Mouse (Mus musculus) thymus, postnatal 14 days (tissue): ENCODE measurements around the gene Slc35b4.

Experiments
- DNase-seq: peaks from one replicate; pipeline ENCODE4 v3.0.0; 2021

The Slc35b4 gene

DNA sequence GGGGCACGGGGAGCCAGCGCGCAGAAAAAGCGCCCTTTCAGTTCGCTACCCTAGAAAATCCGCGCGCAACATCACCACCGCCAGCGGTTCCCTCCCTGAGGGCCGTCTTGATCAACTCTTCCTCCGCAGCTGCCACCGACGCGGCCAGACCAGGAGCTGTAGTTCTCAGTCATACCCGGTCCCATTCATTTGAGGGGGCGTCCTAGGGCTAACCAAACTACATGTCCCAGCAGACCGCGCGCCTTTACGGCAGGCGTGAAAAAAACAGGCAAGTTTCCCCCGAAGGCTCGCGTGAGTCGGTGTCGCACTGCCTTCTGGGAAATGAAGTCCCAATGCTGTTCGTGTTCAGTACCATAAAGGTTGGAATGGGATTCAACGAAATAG, at the start of gene Slc35b4:
Gene Slc35b4 (minus strand): TSS at position 248 of the 384 bp plus-strand sequence.
- peak; percentile 95 for DNase-seq

DNA sequence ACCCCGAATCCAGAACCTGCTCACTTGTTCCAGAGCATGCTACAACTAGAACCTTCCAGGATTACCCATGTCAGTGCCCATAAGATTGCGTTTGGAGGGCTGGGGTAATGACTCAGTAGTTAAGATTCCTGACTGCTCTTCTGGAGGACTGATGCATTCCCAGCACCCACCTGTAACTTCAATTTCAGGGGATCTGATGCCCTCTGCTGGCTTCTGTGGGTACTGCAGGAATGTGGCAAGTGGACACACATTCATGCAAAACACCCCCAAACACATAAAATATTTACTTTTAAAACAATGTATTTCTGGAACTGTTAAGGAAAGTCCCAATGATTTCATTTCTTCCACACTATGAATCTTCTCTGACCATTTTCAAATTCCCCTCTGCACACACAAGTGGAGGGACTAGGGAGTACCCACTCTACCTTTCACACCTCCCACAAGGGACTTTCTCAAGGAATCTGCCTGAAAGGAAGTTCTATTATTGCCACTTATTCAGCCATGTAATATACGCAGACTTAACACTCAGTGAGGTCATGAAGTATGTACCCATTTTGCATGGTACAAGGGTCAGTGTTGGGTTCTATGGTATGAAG, 48.2 kb upstream of the Slc35b4 start:
- no peak for DNase-seq

DNA sequence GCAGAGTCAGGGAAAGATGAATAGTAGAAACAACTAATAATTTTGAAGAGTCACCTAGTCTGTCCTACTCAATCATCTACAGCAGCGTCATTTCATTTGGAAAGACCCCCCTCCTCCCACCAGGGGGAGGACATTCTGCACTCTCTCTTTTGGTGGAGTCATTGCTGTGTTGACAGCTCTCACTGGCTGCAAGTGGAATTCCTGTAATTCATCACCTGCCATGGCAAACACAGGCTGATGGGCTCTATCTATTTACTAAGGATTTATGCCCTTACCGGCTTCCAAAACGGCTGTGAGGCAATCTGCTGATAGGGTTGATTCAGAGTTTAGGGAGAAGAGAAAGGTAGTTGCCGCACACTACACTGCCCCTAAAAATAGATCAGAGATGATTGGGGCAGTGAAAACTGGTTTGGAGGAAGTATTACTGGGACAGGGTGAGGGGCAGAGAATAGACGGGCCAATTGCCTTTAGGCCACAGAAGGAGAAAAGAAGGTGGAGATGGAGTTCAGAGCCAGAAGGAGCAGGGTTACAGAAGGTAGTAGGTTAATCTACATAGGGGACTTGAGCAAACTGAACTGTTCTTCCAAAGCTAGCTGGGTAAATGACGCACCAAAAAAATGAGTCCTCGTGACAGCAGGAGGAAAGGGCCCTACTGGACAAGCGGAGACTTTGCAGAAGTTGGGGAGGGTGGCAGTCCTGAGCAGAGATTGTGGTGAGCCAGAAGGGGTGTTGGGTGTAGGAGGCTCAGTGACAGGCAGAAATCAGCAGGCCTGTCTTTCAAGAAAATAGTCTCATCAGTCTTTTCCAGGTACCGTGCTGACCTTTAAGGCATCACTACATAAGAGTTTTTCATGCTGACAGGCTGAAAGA, 39.8 kb upstream of the Slc35b4 start:
- no peak for DNase-seq

DNA sequence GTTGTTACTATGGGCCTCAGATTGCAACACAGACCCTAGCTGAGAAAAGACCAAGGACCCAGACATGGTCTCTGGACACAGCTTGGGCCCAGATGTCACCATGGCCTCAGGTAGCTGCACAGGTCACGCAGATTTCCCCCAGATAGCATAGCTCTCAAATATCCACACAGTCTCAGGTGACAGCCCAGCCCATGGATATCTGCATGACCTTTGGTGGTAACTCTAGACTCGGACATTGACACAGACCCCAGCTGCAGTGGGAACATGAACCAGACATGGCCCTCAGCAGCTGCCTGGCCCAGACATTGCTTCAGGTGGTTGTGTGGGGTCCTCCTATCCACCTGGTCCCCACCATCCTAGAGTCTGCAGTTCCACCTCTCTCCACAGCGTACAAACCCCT, 28.8 kb upstream of the Slc35b4 start:
- DNase-seq: no peak

DNA sequence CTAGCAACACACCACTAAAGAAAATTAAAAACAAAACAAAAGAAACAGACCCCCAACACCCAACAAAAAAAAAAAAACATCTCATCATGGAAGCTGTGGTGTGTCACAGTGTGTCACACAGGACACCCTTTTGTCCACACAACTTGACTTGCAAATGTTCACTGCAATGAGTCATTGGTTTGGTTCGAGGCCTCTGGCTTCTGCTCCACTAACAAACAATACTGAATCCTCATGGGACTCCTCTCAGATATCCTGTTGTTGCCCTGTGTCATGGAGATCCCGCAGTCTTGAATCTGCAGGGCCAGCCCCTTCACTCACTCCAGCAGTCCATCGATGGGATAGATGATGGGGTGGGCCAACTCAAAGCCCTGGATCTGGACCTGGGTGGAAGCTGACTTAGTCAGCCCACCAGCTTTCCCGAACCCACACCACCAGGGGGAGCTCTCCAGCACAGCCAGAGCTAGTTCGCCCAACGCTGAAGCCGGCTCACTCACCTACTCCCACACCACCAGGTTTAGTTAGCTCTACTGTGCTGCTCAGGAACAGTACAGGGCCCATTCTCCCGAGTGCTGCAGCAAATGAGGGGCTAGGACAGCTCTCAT, 28.2 kb upstream of the Slc35b4 start:
- DNase-seq: peak; percentile 64

DNA sequence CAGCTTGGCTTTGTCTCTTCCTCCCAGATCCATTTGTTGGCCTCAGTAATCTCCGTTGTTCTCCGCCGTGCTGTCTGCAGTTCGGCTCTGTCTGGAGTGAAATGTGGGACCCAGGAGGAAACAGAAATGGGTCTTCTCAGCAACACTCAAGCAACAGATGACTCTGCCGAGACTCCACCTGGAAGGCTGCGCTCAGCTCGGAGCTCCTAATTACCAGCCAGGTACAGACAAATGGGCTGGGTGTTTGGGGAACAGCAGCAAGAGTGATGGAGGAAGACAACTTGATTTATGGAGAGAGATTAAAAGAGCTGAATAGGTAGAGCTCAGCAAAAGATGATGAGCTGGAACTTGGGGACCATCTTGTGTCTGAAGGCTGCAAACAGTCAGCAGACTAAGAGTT, 26.6 kb upstream of the Slc35b4 start:
- DNase-seq: no peak

DNA sequence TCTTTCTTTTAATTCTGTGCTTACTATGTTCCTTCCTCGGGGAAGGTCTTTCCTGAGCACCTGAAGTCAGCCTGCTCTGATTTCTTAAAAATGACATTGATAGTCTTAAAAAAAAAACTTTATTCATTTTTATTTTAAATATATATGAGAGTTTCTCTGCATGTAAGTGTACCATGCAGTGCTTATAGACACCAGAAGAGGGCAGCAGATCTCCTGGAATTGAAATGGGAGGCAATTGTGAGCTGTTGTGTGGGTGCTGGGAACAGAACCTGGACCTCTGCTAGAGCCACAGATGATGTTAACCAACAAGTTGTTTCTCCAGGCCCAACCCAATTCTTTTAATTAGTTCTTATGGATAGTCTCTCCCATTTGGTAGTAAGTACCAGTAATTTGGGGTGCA, 18.1 kb upstream of the Slc35b4 start:
- no peak for DNase-seq

DNA sequence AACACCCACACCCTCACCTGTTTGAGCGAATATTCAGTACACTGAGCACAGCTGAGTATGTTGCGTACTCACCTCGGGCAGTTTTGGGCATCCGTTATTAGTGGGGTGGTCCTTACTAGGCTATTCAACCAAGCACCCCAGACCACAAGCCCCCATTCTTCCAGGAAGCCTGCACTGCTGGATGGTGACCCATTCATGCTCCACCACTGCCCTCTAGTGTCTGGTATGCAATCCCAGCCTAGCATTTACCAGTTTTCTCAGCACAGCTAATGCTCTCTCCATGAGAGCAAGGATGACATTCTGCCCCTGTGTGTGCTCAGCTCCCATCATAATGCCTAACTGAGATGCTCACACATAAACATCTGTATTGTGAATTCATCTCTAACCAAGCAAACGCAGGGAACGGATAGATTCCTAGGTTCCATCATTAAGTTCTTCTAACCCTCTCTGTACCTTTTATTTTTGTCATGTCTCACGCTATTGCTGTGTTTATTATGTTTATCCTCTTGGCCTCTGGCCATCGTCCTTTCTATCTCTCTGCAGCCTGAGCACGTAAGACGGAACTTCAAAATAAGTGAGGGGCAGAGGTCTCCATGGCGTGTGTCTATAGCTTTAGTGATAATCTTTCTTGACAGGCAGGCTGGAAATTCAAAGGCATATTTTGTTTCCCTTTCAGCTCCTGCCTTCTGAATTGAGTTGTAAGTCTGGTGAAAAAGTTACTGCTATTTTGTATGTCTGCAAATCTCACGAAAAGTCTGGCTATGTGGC, 17.0 kb upstream of the Slc35b4 start:
- peak; percentile 84 for DNase-seq

DNA sequence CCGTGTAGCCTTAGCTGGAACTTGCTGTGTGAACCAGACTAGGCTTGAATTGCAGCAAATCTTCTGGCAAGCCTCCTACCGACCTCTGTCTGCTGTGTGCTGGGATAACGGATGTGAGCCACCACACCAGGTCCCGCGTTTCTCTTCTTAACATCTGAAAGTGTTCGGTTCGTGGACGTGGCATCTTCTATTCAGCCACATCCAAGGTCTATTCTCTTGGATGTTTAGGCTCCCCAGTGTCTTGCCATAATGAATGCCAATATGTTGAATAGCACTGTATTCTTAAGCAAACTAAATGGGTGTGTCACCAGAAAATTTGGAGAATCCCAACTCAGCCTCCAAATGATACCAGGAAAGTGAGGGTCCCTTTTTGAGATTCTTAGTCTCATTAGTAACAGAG, 14.5 kb upstream of the Slc35b4 start:
- DNase-seq: no peak

DNA sequence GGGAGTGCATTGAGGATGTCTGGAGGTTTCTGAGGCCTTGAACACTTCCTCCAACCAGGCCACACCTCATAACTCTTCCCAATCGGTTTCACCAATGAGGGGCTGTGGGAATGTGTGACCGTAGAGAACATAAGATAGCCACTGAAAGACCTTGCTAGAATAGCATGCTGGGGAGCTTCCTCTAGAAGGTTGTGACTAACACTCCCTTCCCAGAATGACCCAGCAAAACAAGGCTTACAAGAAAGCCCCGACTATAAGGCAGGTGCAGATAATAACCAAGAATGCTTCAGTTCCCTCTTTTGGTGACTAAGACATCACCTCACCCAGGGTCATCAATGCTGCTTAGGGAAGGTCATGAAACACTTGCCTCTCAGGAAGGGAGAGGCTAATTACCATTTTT, 12.6 kb upstream of the Slc35b4 start:
- no peak for DNase-seq

DNA sequence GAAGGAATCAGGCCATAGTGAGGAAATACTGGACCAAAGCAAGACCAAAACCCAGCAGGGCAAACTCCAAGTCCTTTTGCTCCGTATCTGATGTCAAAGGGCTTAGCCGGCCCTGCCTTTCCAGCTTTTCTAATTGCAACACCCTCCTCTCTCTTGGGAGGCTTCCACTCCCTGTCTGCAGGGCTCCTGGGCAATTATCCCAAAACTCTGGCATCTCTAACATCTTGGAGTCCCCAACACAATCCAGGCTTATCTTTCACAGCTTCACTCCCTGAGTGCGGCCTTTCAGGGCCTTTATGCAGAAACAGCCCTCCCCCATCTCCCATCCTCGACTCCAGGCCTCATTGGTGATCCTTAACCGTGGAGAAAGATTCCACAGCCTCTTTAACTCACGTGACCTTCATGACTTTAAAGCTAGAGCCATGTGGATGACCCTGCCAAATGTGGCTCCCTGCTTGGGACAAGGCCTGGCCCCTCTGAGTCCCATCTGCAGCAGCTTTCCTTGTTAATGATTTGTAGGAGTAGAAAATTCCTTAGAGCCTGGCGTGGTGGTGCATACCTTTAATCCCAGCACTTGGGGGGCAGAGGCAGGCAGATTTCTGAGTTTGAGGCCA, 11.2 kb upstream of the Slc35b4 start:
- DNase-seq: no peak

DNA sequence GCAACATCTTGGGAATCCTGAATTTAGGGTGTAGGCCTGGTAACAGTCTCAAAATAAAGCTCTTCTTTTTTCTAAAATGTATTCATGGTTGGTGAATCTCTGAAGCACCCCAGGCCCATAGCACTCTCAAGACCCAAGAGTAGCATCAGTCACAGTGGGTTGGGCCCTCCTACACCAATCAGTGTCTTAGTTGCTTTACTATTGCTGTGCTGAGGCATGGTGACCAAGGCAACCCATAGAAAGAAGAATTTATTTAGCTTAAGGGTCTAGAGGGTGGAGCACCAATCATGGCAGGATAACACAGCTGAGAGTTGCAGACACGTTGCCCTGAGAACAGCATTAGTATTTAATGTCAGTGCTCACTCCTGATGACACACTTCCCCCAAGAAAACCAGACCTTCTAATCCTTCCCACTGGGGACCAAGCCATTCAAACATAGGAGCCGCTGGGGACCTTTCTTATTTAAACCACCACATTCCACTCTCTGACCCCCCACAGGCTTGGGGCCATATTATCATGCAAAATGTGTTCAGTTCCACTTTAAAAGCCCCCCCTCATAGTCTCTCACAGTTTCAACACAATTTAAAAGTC, 10.5 kb upstream of the Slc35b4 start:
- no peak for DNase-seq

DNA sequence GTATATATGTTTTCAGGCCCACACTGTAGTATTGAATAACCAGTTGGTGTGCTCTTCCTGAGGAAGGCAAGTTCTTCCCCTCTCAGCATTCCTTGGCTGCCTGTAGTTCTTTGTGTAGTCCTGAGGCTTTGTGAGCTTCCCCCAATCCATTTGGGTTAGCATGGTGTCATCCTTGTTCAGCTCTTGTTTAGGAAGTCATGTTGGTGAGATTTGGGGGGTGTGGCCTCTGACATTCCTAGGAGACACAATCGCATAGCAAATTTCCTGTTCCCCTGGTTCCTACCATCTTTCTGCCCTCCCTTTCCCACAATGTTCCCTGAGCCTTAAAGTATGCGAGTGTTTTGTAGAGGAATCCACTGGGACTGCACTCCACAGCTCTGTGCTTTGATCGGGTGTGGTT, 6.4 kb upstream of the Slc35b4 start:
- DNase-seq: no peak

DNA sequence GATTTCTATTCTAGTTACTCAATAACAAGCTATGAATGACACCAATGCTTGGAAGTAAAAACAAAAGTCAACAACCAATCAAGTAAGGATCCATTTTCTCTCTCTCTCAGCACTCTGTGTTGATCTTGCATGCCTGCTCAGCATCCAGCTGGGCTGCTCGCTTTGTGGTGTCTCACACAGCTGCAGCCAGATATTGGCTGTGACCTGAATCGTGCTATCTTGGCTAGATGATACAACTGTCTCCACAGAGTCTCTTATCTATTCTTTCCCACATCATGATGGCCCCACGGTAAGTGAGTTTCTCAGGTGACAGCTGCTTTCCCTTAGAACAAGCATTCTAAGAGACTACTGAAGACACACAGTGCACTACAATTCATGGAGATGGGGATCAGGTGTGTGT, 5.0 kb upstream of the Slc35b4 start:
- DNase-seq: peak; percentile 70

DNA sequence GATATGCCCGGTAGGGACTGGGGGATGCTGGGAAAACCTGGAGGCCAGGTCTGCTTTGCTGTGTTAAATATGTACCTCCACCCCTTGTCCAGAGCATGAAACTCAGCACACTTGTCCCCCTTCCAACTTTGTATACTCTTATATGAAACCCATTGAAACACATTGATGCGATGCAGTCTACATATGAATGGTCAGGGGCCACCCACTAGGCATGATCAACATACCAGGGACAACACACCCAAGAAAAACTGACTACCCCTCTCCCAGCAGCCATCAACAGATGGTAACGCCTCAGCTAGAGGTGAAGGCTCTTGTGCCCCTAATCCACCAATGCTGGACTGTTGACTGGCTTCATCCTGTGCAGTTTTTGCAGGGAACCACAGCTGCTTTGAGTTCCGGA, 3.0 kb upstream of the Slc35b4 start:
- DNase-seq: no peak

DNA sequence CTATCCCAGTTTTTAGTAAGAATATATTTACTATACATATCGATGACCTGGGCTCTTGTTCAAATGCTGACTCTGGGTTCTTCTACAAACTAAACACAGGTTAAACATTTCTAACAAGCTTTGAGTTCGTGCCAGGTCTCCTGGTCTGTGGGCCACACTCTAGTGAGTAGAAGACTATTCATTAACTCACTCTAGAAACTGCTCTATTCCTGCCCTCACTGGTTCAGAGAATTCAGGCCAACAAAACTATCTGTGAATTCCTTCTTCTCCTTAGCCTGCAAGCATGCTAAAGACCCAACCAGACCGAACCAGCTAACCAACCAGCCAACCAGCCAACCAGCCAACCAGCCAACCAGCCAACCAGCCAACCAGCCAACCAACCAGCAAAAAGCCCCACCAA, 2.1 kb upstream of the Slc35b4 start:
- DNase-seq: no peak

DNA sequence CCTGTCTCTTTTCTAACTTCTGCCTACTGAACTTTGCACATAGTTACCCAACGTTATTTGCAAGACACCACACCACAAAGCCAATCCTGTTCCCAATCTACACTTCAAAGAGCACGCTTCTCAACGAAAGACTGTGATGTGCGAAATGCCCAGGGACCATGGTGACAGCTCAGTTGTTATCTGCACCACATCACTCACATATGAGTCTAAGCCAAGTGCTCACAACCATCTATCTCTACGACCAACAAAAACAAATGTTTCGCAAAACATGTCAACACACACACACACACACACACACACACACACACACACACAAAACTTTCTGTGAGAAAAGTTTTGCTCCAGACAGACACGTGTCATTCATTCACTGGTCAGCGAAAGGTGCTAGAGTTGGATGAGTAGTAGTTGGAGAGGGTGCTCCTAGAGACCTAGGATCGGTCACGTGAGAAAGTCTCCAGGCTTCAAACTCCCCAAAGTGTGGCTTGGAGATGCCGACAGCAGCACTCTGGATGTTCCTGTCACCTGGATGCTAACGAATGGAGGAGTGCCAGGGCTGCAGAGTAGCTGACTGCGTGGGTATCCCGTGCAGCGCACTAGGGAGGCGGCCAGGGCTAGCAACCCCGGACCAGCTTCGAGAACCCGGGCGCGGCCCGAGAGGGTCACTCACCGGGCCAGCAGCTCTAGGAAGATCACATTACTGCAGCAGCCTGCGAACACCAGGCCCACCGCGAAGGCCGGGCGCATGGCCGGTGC, 624 bp downstream of the Slc35b4 start:
- DNase-seq: no peak

DNA sequence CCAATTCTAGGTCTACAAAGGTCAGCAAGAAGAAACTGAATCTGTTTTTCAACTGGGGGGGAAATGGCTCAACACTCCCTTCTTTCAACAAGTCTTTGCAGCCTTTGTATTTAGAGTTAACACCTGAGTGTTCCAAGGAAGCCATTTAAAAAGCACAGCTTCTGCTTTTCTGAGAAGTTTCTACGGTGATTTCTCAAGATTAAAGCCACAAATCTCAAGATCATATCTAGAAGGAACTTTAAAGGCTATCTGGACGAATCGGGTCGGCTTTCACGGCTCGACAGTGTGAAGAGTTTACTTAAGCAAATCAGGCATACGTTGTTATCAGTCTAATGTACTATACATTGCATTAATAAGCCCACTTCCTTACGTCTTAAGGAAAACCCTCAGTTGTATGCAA, 2.2 kb downstream of the Slc35b4 start:
- no peak for DNase-seq

DNA sequence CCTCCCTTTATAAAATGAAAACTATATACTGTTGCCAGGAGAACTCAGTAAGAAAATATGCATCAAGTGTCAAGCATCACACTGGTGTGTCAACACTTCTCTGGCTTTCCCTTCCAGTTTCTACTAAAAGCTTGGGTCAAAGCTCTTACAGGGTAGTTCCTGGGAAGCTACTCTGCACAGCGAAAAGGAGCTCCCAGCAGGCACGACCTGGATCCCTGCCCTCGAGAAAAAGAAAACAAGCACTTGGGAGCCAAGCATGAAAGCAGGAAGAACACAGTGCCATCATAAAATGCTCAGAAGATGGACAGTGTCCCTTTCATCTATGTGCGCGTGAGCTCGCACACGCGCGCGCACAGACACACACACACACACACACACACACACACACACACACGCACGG, 3.7 kb downstream of the Slc35b4 start:
- no peak for DNase-seq

DNA sequence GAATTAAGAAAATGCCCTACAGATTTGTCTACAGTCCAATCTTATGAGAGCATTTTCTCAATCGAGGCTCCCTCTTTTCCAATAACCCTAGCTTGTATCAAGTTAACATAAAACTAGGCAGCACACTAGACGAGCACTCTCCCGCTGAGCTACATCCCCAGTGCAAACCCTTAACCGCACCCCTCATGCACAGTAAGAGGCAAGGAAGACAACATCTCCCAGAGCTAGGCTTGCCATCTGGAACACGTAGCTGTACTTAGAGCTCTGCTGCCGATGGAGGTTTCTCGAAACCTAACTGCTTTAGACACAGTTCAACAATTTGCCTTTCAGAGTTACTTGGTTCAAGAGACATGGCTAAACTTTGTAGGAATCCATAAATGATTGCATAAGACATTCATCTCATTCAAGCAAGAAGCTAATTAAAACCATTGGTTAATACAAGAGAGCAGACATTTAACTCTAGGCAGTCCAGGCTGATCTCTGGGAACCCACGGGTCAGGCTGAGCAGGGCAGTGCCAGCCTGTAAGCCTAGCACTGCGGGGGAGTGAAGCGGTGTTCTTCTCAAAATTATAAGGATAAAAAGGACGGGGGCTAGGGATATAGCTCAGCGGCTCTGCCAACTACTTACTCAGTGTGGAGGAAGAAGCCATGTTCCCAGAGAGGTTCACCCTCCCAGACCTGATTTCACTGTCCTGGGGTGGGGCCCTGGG, 5.0 kb downstream of the Slc35b4 start:
- DNase-seq: peak; percentile 57

DNA sequence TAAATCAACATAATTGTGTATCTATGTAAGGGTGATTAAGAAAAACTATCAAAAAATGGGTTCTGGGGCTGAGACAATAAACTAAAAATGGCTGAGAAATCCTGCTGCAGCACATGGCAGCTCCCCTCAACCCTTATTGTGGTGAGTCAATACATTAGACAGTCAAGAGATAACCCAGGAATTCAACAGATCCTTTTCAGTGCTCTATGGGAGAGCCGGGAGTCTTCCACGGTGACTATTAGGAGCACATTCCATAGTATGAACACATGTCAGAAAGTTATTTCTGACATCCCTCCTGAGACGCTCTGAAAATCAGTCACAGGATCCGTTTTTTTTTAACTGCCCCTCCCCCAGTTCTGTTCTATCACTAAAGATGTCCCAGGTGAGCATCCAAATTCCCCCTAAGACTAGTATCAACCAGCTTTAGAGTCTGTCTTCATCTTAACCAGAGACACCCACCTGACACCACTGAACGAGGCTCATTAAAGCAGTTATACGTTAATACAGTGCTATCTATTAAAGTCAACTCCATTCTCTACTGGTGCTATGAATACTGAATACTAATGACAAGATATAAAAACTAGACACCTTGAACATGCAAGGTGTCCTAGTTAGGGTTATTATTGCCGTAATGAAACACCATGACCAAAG, 5.9 kb downstream of the Slc35b4 start:
- DNase-seq: no peak
